Mouse (Mus musculus) C2C12 (cell line): Measurements from ENCODE around the gene Mcat. TPM values are rescaled to one million over a fixed set of nuclear protein-coding genes. Genes with fewer than 3 reads are reported as not detected.

ENCODE experiments used
- H3K27me3 ChIP-seq: one replicate; pipeline ENCODE4 v1.6.1; 2011; ENCODE audit not compliant: control insufficient read depth, insufficient read depth, insufficient read length
- H3K36me3 ChIP-seq: one replicate; pipeline ENCODE4 v1.6.1; 2011; ENCODE audit not compliant: control insufficient read depth, insufficient read depth
- H3K4me3 ChIP-seq: one replicate; pipeline ENCODE4 v1.5.1; 2011; ENCODE audit warnings: mild to moderate bottlenecking, control low read depth; ENCODE audit not compliant: poor library complexity, insufficient read depth, severe bottlenecking
- H3K79me2 ChIP-seq: one replicate; pipeline ENCODE4 v1.6.1; 2011; ENCODE audit not compliant: control insufficient read depth, insufficient read depth
- H3K79me3 ChIP-seq: one replicate; pipeline ENCODE4 v1.6.1; 2011; ENCODE audit warnings: low read depth, control low read depth
- H3ac ChIP-seq: one replicate; pipeline ENCODE3; 2011; ENCODE audit warnings: low read depth; ENCODE audit not compliant: control insufficient read depth, insufficient read length
- CEBPB ChIP-seq: IDR thresholded peaks from one replicate; pipeline ENCODE4 v1.6.1; 2011; ENCODE audit warnings: low read depth, mild to moderate bottlenecking, control low read depth, moderate library complexity
- CTCF ChIP-seq: IDR thresholded peaks from one replicate; pipeline ENCODE4 v1.5.1; 2011; ENCODE audit not compliant: control insufficient read depth, insufficient read depth, insufficient read length
- FOSL1 ChIP-seq: IDR thresholded peaks from one replicate; pipeline ENCODE4 v1.8.0; 2011; ENCODE audit warnings: mild to moderate bottlenecking, low read length; ENCODE audit not compliant: poor library complexity, insufficient read depth, severe bottlenecking
- MAX ChIP-seq: IDR thresholded peaks from one replicate; pipeline ENCODE4 v1.6.1; 2011; ENCODE audit warnings: mild to moderate bottlenecking, control low read depth
- MYOD1 ChIP-seq: IDR thresholded peaks from one replicate; pipeline ENCODE4 v1.6.1; 2011; ENCODE audit warnings: low read depth; ENCODE audit not compliant: control insufficient read depth, insufficient read length
- MYOG ChIP-seq: IDR thresholded peaks from one replicate; pipeline ENCODE4 v1.6.1; 2011; ENCODE audit not compliant: control insufficient read depth, insufficient read length; ENCODE audit errors: extremely low read depth
- USF1 ChIP-seq: IDR thresholded peaks from one replicate; pipeline ENCODE4 v1.6.1; 2011; ENCODE audit warnings: low read depth, mild to moderate bottlenecking, control low read depth, moderate library complexity
- polyA plus RNA-seq: library from polyadenylated mRNA; unstranded; fragments of >200 nt; fragmentation: generic; extraction: Trizol; gene quantifications from one replicate; pipeline ENCODE4 v1.2.1, GENCODE M21; 2012; ENCODE audit warnings: missing spikeins

Gene Mcat
- polyA plus RNA-seq, 1 experiment: 42.4 TPM

DNA sequence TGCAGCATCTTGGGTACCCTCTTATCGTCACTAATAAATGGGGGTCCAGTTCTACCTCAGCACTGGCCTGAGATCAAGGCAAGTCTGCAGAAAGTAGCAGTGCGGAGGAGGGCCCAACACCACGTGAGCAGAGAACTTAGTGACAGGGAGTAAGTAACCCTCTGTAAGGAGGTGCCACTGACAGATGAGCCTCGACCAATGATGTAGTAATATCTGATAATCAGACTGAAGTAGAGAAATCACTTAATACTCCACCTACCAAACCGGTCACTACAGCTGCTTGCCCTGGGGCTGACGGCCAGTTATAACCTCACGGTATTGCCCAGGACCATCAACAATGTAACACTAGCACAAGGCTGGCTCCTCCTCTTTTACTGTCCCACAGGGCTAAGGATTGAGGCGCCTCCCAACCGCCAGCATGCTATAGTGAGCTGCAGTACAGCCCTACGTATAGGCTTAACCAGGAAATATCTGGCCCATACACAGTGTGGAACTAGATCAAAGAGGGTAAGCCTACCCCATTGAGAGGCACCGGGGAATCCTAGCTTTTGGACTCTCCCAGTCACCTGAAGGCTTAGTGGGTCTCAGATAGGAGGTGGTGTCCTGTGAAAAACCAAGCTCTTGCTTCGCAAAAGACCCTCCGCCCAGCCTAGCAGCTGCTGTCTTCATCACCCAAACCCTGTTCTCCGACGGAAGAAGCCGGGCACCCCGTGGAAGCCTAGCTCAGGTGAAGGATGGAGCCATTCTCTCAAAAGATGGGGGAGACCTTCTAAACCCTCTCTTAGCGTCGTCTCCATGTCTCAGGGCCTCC, 30.3 kb upstream of the Mcat start:
- Histone ChIP-seq H3K79me2 (peaks cover 61% of the 10 kb centered on the region), H3K27me3 (no peaks in the 10 kb centered on the region), H3K79me3 (peaks cover 53% of the 10 kb centered on the region), H3K4me3 (peak overlapping the region; percentile 95), H3K36me3 (peaks cover 24% of the 10 kb centered on the region), H3ac (peak overlapping the region; percentile 84)
- TF ChIP-seq MAX (no peak), FOSL1 (no peak), MYOG (no peak), MYOD1 (no peak), CEBPB (no peak), USF1 (peak; percentile 80), CTCF (no peak)

GRCm38 (mm10) chr15:83593189-83593585, 29.6 kb upstream of the Mcat start:
- Histone ChIP-seq H3K27me3 (no peaks in the 10 kb centered on the region), H3K36me3 (peaks cover 31% of the 10 kb centered on the region), H3K79me2 (peaks cover 67% of the 10 kb centered on the region), H3ac (peak overlapping the region; percentile 47), H3K79me3 (peaks cover 54% of the 10 kb centered on the region), H3K4me3 (peak overlapping the region; percentile 95)
- TF ChIP-seq CTCF: no peak
- no peak for TF ChIP-seq USF1
- TF ChIP-seq MYOD1: peak; percentile 3
- peak; percentile 24 for TF ChIP-seq MAX
- no peak for TF ChIP-seq CEBPB
- peak; percentile 35 for TF ChIP-seq FOSL1
- TF ChIP-seq MYOG: no peak

- H3K79me3 ChIP-seq: peaks cover 54% of the 10 kb centered on the region
- peaks cover 37% of the 10 kb centered on the region for H3K36me3 ChIP-seq
- H3K79me2 ChIP-seq: peaks cover 71% of the 10 kb centered on the region
- no peak overlapping the region for H3K4me3 ChIP-seq
- H3K27me3 ChIP-seq: no peaks in the 10 kb centered on the region
- TF ChIP-seq MYOG (no peak), CTCF (no peak), USF1 (no peak), MYOD1 (no peak), FOSL1 (no peak), CEBPB (no peak), MAX (no peak)
- H3ac ChIP-seq: peak overlapping the region; percentile 38
Observed at GRCm38 (mm10) chr15:83592260-83593188, 28.9 kb upstream of the Mcat start.

GRCm38 (mm10) chr15:83591758-83592157, 28.2 kb upstream of the Mcat start:
- Histone ChIP-seq H3K36me3 (peaks cover 44% of the 10 kb centered on the region), H3K79me3 (peaks cover 54% of the 10 kb centered on the region), H3K4me3 (no peak overlapping the region), H3K27me3 (no peaks in the 10 kb centered on the region), H3ac (no peak overlapping the region), H3K79me2 (peaks cover 71% of the 10 kb centered on the region)
- TF ChIP-seq CTCF: no peak
- no peak for TF ChIP-seq MYOG
- no peak for TF ChIP-seq USF1
- TF ChIP-seq MAX: no peak
- no peak for TF ChIP-seq MYOD1

DNA sequence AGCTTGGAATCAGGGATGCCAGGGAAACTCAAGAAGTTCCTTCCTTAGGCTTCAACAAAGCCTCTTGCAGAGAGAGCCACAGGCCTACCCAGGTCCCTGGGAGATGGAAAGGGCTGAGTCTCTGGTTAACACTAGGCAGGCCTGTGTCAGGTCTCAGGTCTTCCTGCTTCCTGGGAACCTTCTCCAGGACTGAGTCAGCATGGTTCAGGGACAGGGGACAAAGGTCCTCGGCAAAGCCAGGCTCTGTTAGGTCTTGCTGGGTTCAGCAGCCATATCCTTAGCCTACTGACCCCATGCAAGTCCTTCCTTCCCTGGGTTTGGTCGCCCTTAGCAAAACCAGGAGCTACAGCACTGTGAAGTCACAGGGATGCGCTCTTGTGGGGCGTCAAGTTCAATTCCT, 27.3 kb upstream of the Mcat start:
- no peak overlapping the region for H3ac ChIP-seq
- no peak overlapping the region for H3K4me3 ChIP-seq
- TF ChIP-seq CEBPB (no peak), FOSL1 (no peak), MAX (no peak), MYOG (no peak), MYOD1 (no peak), CTCF (no peak), USF1 (no peak)
- H3K79me2 ChIP-seq: peaks cover 71% of the 10 kb centered on the region
- peaks cover 53% of the 10 kb centered on the region for H3K36me3 ChIP-seq
- H3K79me3 ChIP-seq: peaks cover 54% of the 10 kb centered on the region
- no peaks in the 10 kb centered on the region for H3K27me3 ChIP-seq
